Mouse (Mus musculus): Measurements from ENCODE around the gene Tmem131l.

DNA sequence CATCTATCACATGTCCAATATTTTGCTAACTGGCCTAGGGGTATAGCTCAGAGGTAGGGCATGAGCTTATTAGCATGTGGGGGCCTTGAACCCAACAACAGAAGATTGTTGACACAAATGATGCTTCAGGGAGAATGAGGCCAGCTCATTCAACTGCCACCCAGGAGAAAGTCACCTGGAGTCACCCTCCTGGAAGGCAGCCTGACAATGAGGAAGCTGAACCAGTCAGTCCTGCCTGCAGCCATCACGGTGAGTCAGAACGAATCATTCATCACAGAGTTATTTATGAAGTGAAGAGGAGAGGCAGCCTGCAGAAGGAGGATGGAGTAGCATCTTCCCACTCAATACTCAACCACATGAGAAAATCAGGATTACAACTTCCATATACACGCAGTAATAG is 124.9 kb downstream of the Tmem131l start:
- no peak for TF ChIP-seq CTCF (IDR thresholded peaks at IDR 0.05; ENCODE audit: control insufficient read depth, insufficient read depth, low read length)
- TF ChIP-seq POLR2A (IDR thresholded peaks at IDR 0.05; ENCODE audit: borderline replicate concordance, control insufficient read depth, low read depth, low read length), result no peak
